Mouse (Mus musculus) myocyte (in vitro differentiated cells): ENCODE measurements around the gene Mast4.

Experiments
- CEBPB ChIP-seq: IDR thresholded peaks from 2 replicates; pipeline ENCODE4 v1.6.1; 2011; ENCODE audit warnings: mild to moderate bottlenecking, moderate library complexity; ENCODE audit not compliant: poor library complexity, insufficient read depth, severe bottlenecking
- E2F4 ChIP-seq: IDR thresholded peaks from one replicate; pipeline ENCODE4 v1.6.1; 2011; ENCODE audit warnings: mild to moderate bottlenecking, control low read depth, moderate library complexity; ENCODE audit not compliant: insufficient read depth
- MAX ChIP-seq: IDR thresholded peaks from one replicate; pipeline ENCODE4 v1.6.1; 2011; ENCODE audit warnings: low read depth, mild to moderate bottlenecking, control low read depth
- MYOD1 ChIP-seq, 3 experiments: IDR thresholded peaks; one replicate each; pipeline ENCODE4 v1.6.1; 2011; ENCODE audit warnings: control low read depth in 2 of 3, low read depth in 2 of 3, mild to moderate bottlenecking in 2 of 3, moderate library complexity in 1 of 3; ENCODE audit not compliant: insufficient read length in 2 of 3, control insufficient read depth in 1 of 3
- MYOG ChIP-seq, 3 experiments: IDR thresholded peaks; one replicate each; pipeline ENCODE4 v1.6.1; 2011; ENCODE audit warnings: control low read depth in 2 of 3, low read depth in 2 of 3, mild to moderate bottlenecking in 2 of 3; ENCODE audit not compliant: insufficient read length in 2 of 3, control insufficient read depth in 1 of 3, insufficient read depth in 1 of 3
- POLR2A ChIP-seq: IDR thresholded peaks from one replicate; pipeline ENCODE4 v1.6.1; 2011; ENCODE audit warnings: low read depth, mild to moderate bottlenecking, control low read depth, moderate library complexity; ENCODE audit not compliant: insufficient read length
- POLR2AphosphoS2 ChIP-seq: IDR thresholded peaks from one replicate; pipeline ENCODE4 v1.6.1; 2011; ENCODE audit warnings: low read depth, control low read depth; ENCODE audit not compliant: insufficient read length
- REST ChIP-seq: IDR thresholded peaks from one replicate; pipeline ENCODE4 v1.6.1; 2011; ENCODE audit warnings: mild to moderate bottlenecking, control low read depth, moderate library complexity; ENCODE audit not compliant: insufficient read depth, insufficient read length
- SRF ChIP-seq: IDR thresholded peaks from one replicate; pipeline ENCODE4 v1.6.1; 2011; ENCODE audit warnings: low read depth; ENCODE audit not compliant: control insufficient read depth, insufficient read length
- TCF12 ChIP-seq: IDR thresholded peaks from one replicate; pipeline ENCODE4 v1.6.1; 2011; ENCODE audit warnings: mild to moderate bottlenecking, control low read depth; ENCODE audit not compliant: poor library complexity, insufficient read depth, severe bottlenecking
- TCF3 ChIP-seq: IDR thresholded peaks from one replicate; pipeline ENCODE4 v1.6.1; 2011; ENCODE audit warnings: low read depth, control low read depth; ENCODE audit not compliant: insufficient read length
- USF1 ChIP-seq: IDR thresholded peaks from one replicate; pipeline ENCODE4 v1.6.1; 2011; ENCODE audit warnings: low read depth, mild to moderate bottlenecking, control low read depth, moderate library complexity

DNA sequence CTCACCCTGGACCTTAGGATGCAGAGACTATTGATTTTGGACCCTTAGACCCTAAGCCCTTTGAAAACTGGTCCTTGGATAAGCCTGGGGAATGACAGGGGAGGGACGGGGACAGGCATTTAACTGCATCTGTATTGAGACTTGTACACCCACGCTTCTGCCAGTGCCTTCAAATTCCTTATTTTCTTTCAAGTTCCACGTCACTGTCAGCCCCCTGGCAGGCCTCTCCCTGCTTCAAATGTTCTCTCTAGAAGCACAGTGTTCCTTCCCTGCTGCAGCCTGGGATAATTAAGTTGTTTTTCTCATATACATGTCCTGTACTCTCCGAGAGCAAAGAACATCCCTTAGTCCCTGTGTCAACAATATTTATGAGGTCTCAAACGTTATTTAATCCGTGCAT, 585.1 kb downstream of the Mast4 start:
- TF ChIP-seq POLR2A, result no peak
- TF ChIP-seq MAX, result no peak
- TF ChIP-seq E2F4, result no peak
- TF ChIP-seq REST, result no peak
- no peak for TF ChIP-seq TCF12
- no peak for TF ChIP-seq USF1
- no peak for TF ChIP-seq SRF
- TF ChIP-seq TCF3, result no peak
- no peak for TF ChIP-seq POLR2AphosphoS2
- no peak for TF ChIP-seq MYOD1 (IDR thresholded peaks at IDR 0.05; ENCODE audit: control insufficient read depth in 1 of 3, insufficient read length in 2 of 3, low read depth in 2 of 3)
- no peak for TF ChIP-seq CEBPB
- TF ChIP-seq MYOG (IDR thresholded peaks at IDR 0.05; ENCODE audit: control insufficient read depth in 1 of 3, insufficient read depth in 1 of 3, insufficient read length in 2 of 3, low read depth in 2 of 3), result no peak
